Mouse (Mus musculus) CH12.LX (cell line): ENCODE data around the gene Rsph14. TPM values are rescaled to one million over a fixed set of nuclear protein-coding genes. Genes with fewer than 3 reads are reported as not detected.

Experiments
- DNase-seq: peaks from one replicate; pipeline ENCODE4 v3.0.0-alpha.2; 2013; ENCODE audit errors: extremely low read depth
- H3K27ac ChIP-seq: 2 replicates; pipeline ENCODE4 v1.5.1; 2012; ENCODE audit warnings: low read depth, mild to moderate bottlenecking, control low read depth, moderate library complexity; ENCODE audit not compliant: insufficient read depth
- H3K27me3 ChIP-seq: replicated peaks from 2 replicates; pipeline ENCODE3; 2012; ENCODE audit warnings: inconsistent platforms
- H3K36me3 ChIP-seq, 2 experiments: replicated peaks in 1 of 2; 2 replicates each; pipeline versions ENCODE3 to v1.6.1; 2012; ENCODE audit warnings: inconsistent platforms in 1 of 2, low read length in 1 of 2, mild to moderate bottlenecking in 1 of 2, mixed read lengths in 1 of 2, moderate library complexity in 1 of 2; ENCODE audit not compliant: control insufficient read depth in 1 of 2, insufficient read depth in 1 of 2
- H3K4me1 ChIP-seq, 2 experiments: 2 replicates each; pipeline ENCODE4 v1.6.1; 2012; ENCODE audit warnings: inconsistent platforms in 1 of 2, moderate library complexity in 1 of 2; ENCODE audit not compliant: insufficient read depth in 2 of 2, control insufficient read depth in 1 of 2
- H3K4me2 ChIP-seq: 2 replicates; pipeline ENCODE4 v1.6.1; 2012; ENCODE audit warnings: low read depth, mild to moderate bottlenecking, control low read depth; ENCODE audit not compliant: poor library complexity, insufficient read depth, severe bottlenecking
- H3K4me3 ChIP-seq, 3 experiments: fragments of 150-350 bp in 1 of 3; sonication (generic) in 1 of 3; replicated peaks in 1 of 3; 2 replicates each; pipeline versions ENCODE3 to v1.5.1; 2011 to 2012; ENCODE audit warnings: low read depth in 2 of 3, low read length in 2 of 3, mild to moderate bottlenecking in 2 of 3, moderate library complexity in 2 of 3, control low read depth in 1 of 3, improper control_type of control experiment in 1 of 3, inconsistent platforms in 1 of 3, mixed read lengths in 1 of 3; ENCODE audit not compliant: poor library complexity in 1 of 3
- H3K79me2 ChIP-seq: replicated peaks from 2 replicates; pipeline ENCODE4 v1.6.1; 2012; ENCODE audit warnings: mild to moderate bottlenecking, moderate library complexity; ENCODE audit not compliant: control insufficient read depth, poor library complexity, insufficient read depth, severe bottlenecking; ENCODE audit errors: extremely low read depth
- H3K9ac ChIP-seq: 2 replicates; pipeline ENCODE4 v1.6.1; 2012; ENCODE audit warnings: low read depth, mild to moderate bottlenecking, control low read depth, moderate library complexity; ENCODE audit not compliant: insufficient read depth
- H3K9me3 ChIP-seq: replicated peaks from 2 replicates; pipeline ENCODE3; 2012; ENCODE audit warnings: low read length, inconsistent platforms, mixed read lengths
- BHLHE40 ChIP-seq: IDR thresholded peaks from 2 replicates; pipeline ENCODE4 v1.6.1; 2011; ENCODE audit warnings: mild to moderate bottlenecking, low read depth, low read length, improper control_type of control experiment
- CTCF ChIP-seq, 2 experiments: IDR thresholded peaks in 1 of 2; conservative IDR thresholded peaks in 1 of 2; 2 replicates each; pipeline ENCODE4 v1.5.1; 2011 to 2012; ENCODE audit warnings: low read depth in 2 of 2, low read length in 2 of 2, improper control_type of control experiment in 1 of 2, inconsistent platforms in 1 of 2, mild to moderate bottlenecking in 1 of 2, moderate library complexity in 1 of 2
- ETS1 ChIP-seq: conservative IDR thresholded peaks from 2 replicates; pipeline ENCODE4 v1.6.1; 2012; ENCODE audit warnings: low read depth, mild to moderate bottlenecking, inconsistent platforms, low read length, improper control_type of control experiment, moderate library complexity
- MEF2A ChIP-seq: IDR thresholded peaks from 2 replicates; pipeline ENCODE4 v1.6.1; 2014; ENCODE audit warnings: low read depth, mild to moderate bottlenecking, inconsistent platforms, low read length, improper control_type of control experiment, borderline replicate concordance
- MXI1 ChIP-seq: IDR thresholded peaks from 2 replicates; pipeline ENCODE4 v1.6.1; 2011; ENCODE audit warnings: mild to moderate bottlenecking, low read depth, low read length, improper control_type of control experiment
- NELFE ChIP-seq: IDR thresholded peaks from 2 replicates; pipeline ENCODE4 v1.6.1; 2011; ENCODE audit warnings: low read depth, low read length, improper control_type of control experiment
- PAX5 ChIP-seq: IDR thresholded peaks from 2 replicates; pipeline ENCODE4 v1.6.1; 2012; ENCODE audit warnings: low read length, inconsistent platforms, mixed read lengths
- POLR2A ChIP-seq: IDR thresholded peaks from 2 replicates; pipeline ENCODE4 v1.6.1; 2011; ENCODE audit warnings: low read depth, mild to moderate bottlenecking, improper control_type of control experiment, low read length
- POLR2AphosphoS2 ChIP-seq: IDR thresholded peaks from 2 replicates; pipeline ENCODE4 v1.6.1; 2011; ENCODE audit warnings: low read depth, low read length, improper control_type of control experiment
- RAD21 ChIP-seq: IDR thresholded peaks from 2 replicates; pipeline ENCODE4 v1.6.1; 2011; ENCODE audit warnings: low read depth, mild to moderate bottlenecking, low read length, improper control_type of control experiment, moderate library complexity
- SIN3A ChIP-seq: IDR thresholded peaks from 2 replicates; pipeline ENCODE4 v1.6.1; 2012; ENCODE audit warnings: low read length, improper control_type of control experiment, inconsistent platforms
- SMC3 ChIP-seq: IDR thresholded peaks from 2 replicates; pipeline ENCODE4 v1.6.1; 2011; ENCODE audit warnings: low read depth, low read length, improper control_type of control experiment
- dilution Hi-C: fragments of 300-500 bp; cut with MboI; formaldehyde crosslinking; loops from 2 replicates; pipeline ENCODE4 v1.14.3; 2020; ENCODE audit warnings: low sequenced_read_pairs; ENCODE audit not compliant: extremely low pct_unique_long_range_greater_than_20kb, extremely low pct_ligation_motif_present
- in situ Hi-C: fragments of 300-500 bp; cut with MboI; formaldehyde crosslinking; loops from 3 replicates; pipeline ENCODE4 v1.14.3; 2019; ENCODE audit warnings: low sequenced_read_pairs, low pct_ligation_motif_present, low pct_unique_long_range_greater_than_20kb, mixed read lengths
- polyA plus RNA-seq: library from polyadenylated mRNA; unstranded; fragments of >175 nt; gene quantifications from 2 replicates; pipeline ENCODE4 v1.2.1, GENCODE M21; 2012; ENCODE audit warnings: low read depth; ENCODE audit not compliant: insufficient read length
- total RNA-seq, 2 experiments: library from RNA; depleted of rRNA; stranded (reverse); fragments of 300-350 nt in 1 of 2; fragments of >200 nt in 1 of 2; gene quantifications; 2 replicates each; pipeline ENCODE4 v1.2.3; 2012 to 2014

Rsph14 gene
- total and polyA plus RNA-seq, 3 experiments = not detected

DNA sequence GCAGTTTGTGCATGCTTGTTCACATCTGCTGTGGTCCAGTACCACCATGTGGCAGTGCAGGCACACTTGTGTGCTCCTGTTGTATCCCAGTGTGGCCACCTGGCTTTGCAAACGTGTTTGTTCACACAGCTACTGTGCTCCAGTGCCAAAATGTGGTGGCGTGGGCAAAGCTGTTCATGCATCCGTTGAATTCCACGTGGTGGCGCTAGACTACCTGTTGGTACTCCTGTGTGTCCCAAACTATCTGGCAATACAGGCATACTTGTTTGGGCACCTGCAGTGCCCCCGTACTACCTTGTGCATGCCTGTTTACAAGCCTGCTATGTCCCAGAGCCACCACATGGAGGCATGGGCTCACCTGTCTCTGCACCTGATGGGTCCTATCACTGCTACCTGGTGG, 97.4 kb downstream of the Rsph14 start:
- peak; percentile 39 for DNase-seq
- peaks cover 10 to 26% of the 10 kb centered on the region in 2 experiments for H3K4me1 ChIP-seq
- H3K9ac ChIP-seq = no peak overlapping the region
- H3K27me3 ChIP-seq = peaks cover 2% of the 10 kb centered on the region
- in situ Hi-C loops (loop anchor here (5.0 kb wide), 1 partner anchor 87 kb away; no protein-coding TSS in a partner anchor), dilution Hi-C loops (no loop called here)
- H3K79me2 ChIP-seq = no peaks in the 10 kb centered on the region
- H3K4me2 ChIP-seq = no peak overlapping the region
- TF ChIP-seq PAX5 = no peak
- TF ChIP-seq CTCF (conservative IDR thresholded peaks at IDR 0.05 in 1 of 2, IDR thresholded peaks at IDR 0.05 in 1 of 2; ENCODE audit: low read depth in 2 of 2, low read length in 2 of 2) = peak; percentile 21 to 72; a peak in 2 of 4 replicates
- peak; percentile 56 for TF ChIP-seq RAD21
- no peak for TF ChIP-seq ETS1
- peak; percentile 65 for TF ChIP-seq SMC3
- no peak overlapping the region for H3K27ac ChIP-seq
- H3K4me3 ChIP-seq = no peak overlapping the region
- no peaks in the 10 kb centered on the region for H3K9me3 ChIP-seq
- no peaks in the 10 kb centered on the region for H3K36me3 ChIP-seq

DNA sequence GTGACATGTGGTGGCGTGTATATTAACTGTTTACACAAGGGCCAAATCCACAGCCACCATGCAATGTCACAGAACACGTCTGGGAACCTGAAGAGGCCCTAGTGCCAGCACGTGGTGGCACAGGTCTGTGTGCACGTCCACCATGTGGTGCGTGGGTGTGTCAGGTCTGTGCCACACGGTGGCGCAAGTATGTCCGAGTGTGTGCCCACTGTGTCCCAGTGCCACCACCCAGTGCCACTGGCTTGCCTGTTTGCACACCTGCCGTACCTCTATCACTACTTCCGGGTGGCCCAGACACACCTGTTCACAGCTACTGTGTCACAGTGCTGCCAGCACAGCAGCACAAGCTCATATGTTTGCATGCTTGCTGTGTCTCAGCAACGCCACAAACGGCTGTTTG, 97.9 kb downstream of the Rsph14 start:
- Histone ChIP-seq H3K36me3 (no peaks in the 10 kb centered on the region), H3K79me2 (no peaks in the 10 kb centered on the region), H3K27me3 (peaks cover 2% of the 10 kb centered on the region), H3K27ac (no peak overlapping the region), H3K4me1 (peaks cover 11 to 25% of the 10 kb centered on the region in 2 experiments), H3K4me2 (no peak overlapping the region), H3K9me3 (no peaks in the 10 kb centered on the region), H3K9ac (no peak overlapping the region), H3K4me3 (no peak overlapping the region)
- TF ChIP-seq SMC3 (peak; percentile 35), NELFE (no peak), POLR2A (no peak), MEF2A (no peak), CTCF (conservative IDR thresholded peaks at IDR 0.05 in 1 of 2, IDR thresholded peaks at IDR 0.05 in 1 of 2; ENCODE audit: low read depth in 2 of 2, low read length in 2 of 2) (peak in 1 of 2 experiments; percentile 41; a peak in 2 of 4 replicates), SIN3A (no peak), MXI1 (no peak)
- dilution Hi-C loops (no loop called here), in situ Hi-C loops (no loop called here)
- DNase-seq = no peak

DNA sequence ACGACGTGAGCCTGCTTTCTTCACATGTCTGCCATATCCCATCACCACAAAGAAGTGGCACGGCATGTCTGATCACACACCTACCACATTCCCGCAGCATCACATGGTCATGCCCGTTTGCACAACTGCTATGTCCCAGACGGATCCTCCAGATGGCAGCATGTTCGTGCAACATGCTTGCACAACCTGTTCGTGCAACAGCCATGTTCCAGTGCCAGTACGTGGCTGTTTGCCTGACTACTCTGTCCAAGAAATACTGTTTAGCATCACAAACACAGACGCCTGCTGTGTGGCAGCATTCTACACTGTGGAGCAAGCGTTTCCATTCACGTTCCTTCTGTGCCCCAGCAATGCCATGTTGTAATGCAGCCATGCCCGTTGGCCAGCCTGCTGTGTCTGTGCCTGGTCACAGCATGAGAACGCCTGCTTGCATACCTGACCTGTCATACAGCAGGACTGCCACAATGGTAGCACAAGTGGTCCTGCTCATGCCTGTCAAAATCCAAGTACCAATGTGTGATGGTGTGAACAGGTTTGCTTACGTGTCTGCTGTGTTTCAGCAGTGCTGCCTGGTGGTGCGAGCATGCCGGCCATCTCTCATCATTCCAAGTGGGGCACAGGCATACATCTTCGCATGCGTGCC, 98.7 kb downstream of the Rsph14 start:
- Histone ChIP-seq H3K4me1 (peaks cover 6 to 21% of the 10 kb centered on the region in 2 experiments), H3K4me2 (no peak overlapping the region), H3K9me3 (no peaks in the 10 kb centered on the region), H3K4me3 (no peak overlapping the region), H3K27me3 (peaks cover 2% of the 10 kb centered on the region), H3K79me2 (no peaks in the 10 kb centered on the region), H3K36me3 (no peaks in the 10 kb centered on the region), H3K9ac (no peak overlapping the region), H3K27ac (no peak overlapping the region)
- in situ Hi-C loops (no loop called here), dilution Hi-C loops (no loop called here)
- TF ChIP-seq SMC3 (0 out of 2 replicates have a peak, but pooled peaks have one; percentile 8), CTCF (conservative IDR thresholded peaks at IDR 0.05 in 1 of 2, IDR thresholded peaks at IDR 0.05 in 1 of 2; ENCODE audit: low read depth in 2 of 2, low read length in 2 of 2) (peak in 1 of 2 experiments; percentile 36; a peak in 2 of 4 replicates), POLR2AphosphoS2 (no peak), BHLHE40 (no peak), RAD21 (peak; percentile 14)
- DNase-seq = no peak
